In the genomic region with DNA sequence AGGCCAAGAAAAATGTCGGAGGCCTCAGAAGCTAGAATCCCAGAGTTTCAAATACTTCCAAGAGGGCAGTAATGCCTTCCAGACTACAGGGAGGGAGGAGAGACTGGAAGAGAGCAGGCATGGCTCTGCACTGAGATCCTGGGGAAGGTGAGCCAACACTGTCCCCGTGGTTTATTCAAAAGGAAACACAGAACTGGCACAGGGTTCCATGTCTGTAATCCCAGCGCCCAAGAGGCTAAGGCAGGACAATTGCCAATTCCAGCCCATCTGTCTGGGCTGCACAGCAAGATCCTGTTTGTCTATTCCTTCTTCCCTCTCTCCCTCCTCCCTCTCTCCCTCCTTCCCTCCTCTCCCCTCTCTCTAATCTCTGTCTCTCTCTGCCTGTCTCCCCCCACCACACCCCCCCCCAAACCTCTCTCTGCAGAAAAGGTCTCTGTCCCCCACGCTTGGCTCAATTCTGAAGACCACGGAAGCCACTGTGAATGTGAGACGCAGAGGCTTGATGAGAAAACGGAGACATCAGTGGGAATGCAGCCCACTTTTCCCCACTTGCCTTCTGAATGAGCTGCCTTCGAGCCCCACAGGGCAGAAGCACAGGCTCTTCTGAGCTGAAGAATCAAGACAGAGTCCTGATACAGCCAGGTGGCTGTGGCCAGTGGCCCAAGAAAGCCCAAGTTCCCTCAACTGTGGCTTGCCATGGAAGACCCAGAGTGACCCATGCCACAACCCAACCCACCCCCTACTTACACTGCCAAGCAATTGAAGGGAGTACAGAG, we compare ENCODE assay signal across 13 mouse cellular contexts. TPM values are rescaled to one million over a fixed set of nuclear protein-coding genes. Genes with fewer than 3 reads are reported as not detected.
DNase-seq lines count a peak whose midpoint lies in the region; ATAC-seq and TF ChIP-seq lines count a peak whose summit lies in the region.
"Had no signal": no experiment of that assay in that cellular context is flagged by ENCODE, and none has a peak within 500 bp of the region (broad histone marks: within the 10 kb centered on the region; RNA-seq: fewer than 3 reads in every experiment).

No protein-coding gene starts in this region.

- H3K27ac ChIP-seq in forebrain, embryonic 14.5 days (ENCODE audit: low read depth, low read length), result no peak overlapping the region
- H3K27ac ChIP-seq in forebrain, embryonic 13.5 days, result no peak overlapping the region
- no peak overlapping the region for H3K27ac ChIP-seq in lung, postnatal 0 days (ENCODE audit: low read length)
- H3K27ac ChIP-seq: liver, embryonic 14.5 days had no signal

- no peaks in the 10 kb centered on the region for H3K27me3 ChIP-seq in forebrain, embryonic 14.5 days (replicated peaks; ENCODE audit: control insufficient read depth, insufficient read depth, low read length)
- H3K27me3 ChIP-seq in forebrain, embryonic 13.5 days, result no peaks in the 10 kb centered on the region
- no peaks in the 10 kb centered on the region for H3K27me3 ChIP-seq in lung, postnatal 0 days (replicated peaks; ENCODE audit: insufficient read depth, low read length)

- no peak for TF ChIP-seq CTCF in lung, postnatal 0 days (IDR thresholded peaks at IDR 0.05)

- no peaks in the 10 kb centered on the region for H3K36me3 ChIP-seq in forebrain, embryonic 14.5 days (ENCODE audit: control insufficient read depth, insufficient read depth, low read length)
- no peaks in the 10 kb centered on the region for H3K36me3 ChIP-seq in forebrain, embryonic 13.5 days (ENCODE audit: poor library complexity, severe bottlenecking)
- no peaks in the 10 kb centered on the region for H3K36me3 ChIP-seq in lung, postnatal 0 days (ENCODE audit: insufficient read depth, low read length)

- no peak for TF ChIP-seq EP300 in lung, postnatal 0 days (IDR thresholded peaks at IDR 0.05)

- no peak overlapping the region for H3K4me2 ChIP-seq in forebrain, embryonic 14.5 days (ENCODE audit: low read length)
- H3K4me2 ChIP-seq in forebrain, embryonic 13.5 days, result no peak overlapping the region
- H3K4me2 ChIP-seq in lung, postnatal 0 days (replicated peaks; ENCODE audit: low read depth, low read length), result no peak overlapping the region

- no peaks in the 10 kb centered on the region for H3K9me3 ChIP-seq in forebrain, embryonic 14.5 days (replicated peaks; ENCODE audit: control insufficient read depth, low read length)
- no peaks in the 10 kb centered on the region for H3K9me3 ChIP-seq in forebrain, embryonic 13.5 days (replicated peaks)
- H3K9me3 ChIP-seq in lung, postnatal 0 days (ENCODE audit: low read length), result no peaks in the 10 kb centered on the region

- peak; percentile 52 for DNase-seq in forebrain, embryonic 14.5 days (ENCODE audit: low spot score)
- peak; percentile 23 for DNase-seq in lung, postnatal 10 days
- DNase-seq in lung, postnatal 0 days (ENCODE audit: low spot score), result no peak
- peak; percentile 61 for DNase-seq in cerebellum, adult 8-10 months
- peak; percentile 64 for DNase-seq in gastrocnemius, postnatal 25 days
- DNase-seq in kidney, postnatal 36 days, result no peak
- DNase-seq in right cerebral cortex, postnatal 36 days (ENCODE audit: low spot score in 2 of 2), result no peak
- DNase-seq: heart, adult 2 months; kidney, adult 9 months; layer of hippocampus, postnatal 36 days had no signal

- ATAC-seq in forebrain, embryonic 14.5 days, result no peak
- ATAC-seq in forebrain, embryonic 13.5 days, result no peak
- ATAC-seq in lung, postnatal 0 days, result no peak
- ATAC-seq: Patski had no signal

- H3K4me3 ChIP-seq in forebrain, embryonic 14.5 days (ENCODE audit: low read depth, low read length), result no peak overlapping the region
- no peak overlapping the region for H3K4me3 ChIP-seq in forebrain, embryonic 13.5 days
- H3K4me3 ChIP-seq in lung, postnatal 0 days (ENCODE audit: low read depth, low read length), result no peak overlapping the region
- H3K4me3 ChIP-seq: heart, adult 2 months had no signal

- no peak overlapping the region for H3K9ac ChIP-seq in forebrain, embryonic 14.5 days (ENCODE audit: low read length)
- H3K9ac ChIP-seq in forebrain, embryonic 13.5 days, result no peak overlapping the region
- H3K9ac ChIP-seq in lung, postnatal 0 days (replicated peaks; ENCODE audit: low read depth), result no peak overlapping the region
- H3K9ac ChIP-seq: liver, embryonic 14.5 days had no signal

- 70% methylated on average over 8 of the region's 8 CpGs for WGBS in forebrain, embryonic 14.5 days
- 74% methylated on average over 8 of the region's 8 CpGs for WGBS in forebrain, embryonic 13.5 days
- 76% methylated on average over 8 of the region's 8 CpGs for WGBS in lung, postnatal 0 days

- no peaks in the 10 kb centered on the region for H3K4me1 ChIP-seq in forebrain, embryonic 14.5 days (ENCODE audit: control insufficient read depth, insufficient read depth, low read length)
- H3K4me1 ChIP-seq in forebrain, embryonic 13.5 days, result no peaks in the 10 kb centered on the region
- no peaks in the 10 kb centered on the region for H3K4me1 ChIP-seq in lung, postnatal 0 days (ENCODE audit: insufficient read depth, low read depth, low read length)

RNA-seq across cellular contexts. Expression of a gene that starts 8.8 kb away (rescaled TPM):
- polyA plus RNA-seq in forebrain, embryonic 14.5 days (2014; fragmentation: Nextera tagmentation; extraction: Ambion mirVana), result 14.8 and 21.1 TPM in 2 replicates
- 15.3 and 18.7 TPM in 2 replicates for polyA plus RNA-seq in forebrain, embryonic 13.5 days (2015; fragmentation: Nextera tagmentation; extraction: Ambion mirVana)
- polyA plus RNA-seq in lung, postnatal 0 days (2015; fragmentation: Nextera tagmentation; extraction: Ambion mirVana), result 16.9 and 18.2 TPM in 2 replicates
- total RNA-seq in gastrocnemius, postnatal 25 days (2021), result 10 to 100 TPM; 27.3 to 35.0 TPM

Comparison
In these comparisons a context has a peak if more than half of its experiments do, and no peak if none do; other contexts are left out.
1. DNase-seq: peak in forebrain, embryonic 14.5 days (single experiment), lung, postnatal 10 days (single experiment), cerebellum, adult 8-10 months (single experiment) and gastrocnemius, postnatal 25 days (single experiment); none in lung, postnatal 0 days (single experiment), kidney, postnatal 36 days (0 of 2) and right cerebral cortex, postnatal 36 days (0 of 2).